Mouse (Mus musculus): ENCODE measurements around the gene Rrp7a. TPM values are rescaled to one million over a fixed set of nuclear protein-coding genes. Genes with fewer than 3 reads are reported as not detected.
A peak's percentile ranks its signal among the peaks of the same experiment; 100 is the strongest.

Gene Rrp7a
- total RNA-seq, 1 experiment = 114 TPM

GRCm38 (mm10) chr15:83154309-83154708 lies 31.7 kb upstream of the Rrp7a start:
- DNase-seq (ENCODE audit: low read depth, low spot score) = no peak
- H3K9ac ChIP-seq (ENCODE audit: insufficient read depth, low read depth, low read length, poor library complexity, severe bottlenecking) = no peak overlapping the region
- peaks cover 31% of the 10 kb centered on the region; the same call in 1 of the 2 replicates for H3K36me3 ChIP-seq (ENCODE audit: control insufficient read depth, insufficient read depth, low read length, poor library complexity, severe bottlenecking)
- TF ChIP-seq ZC3H11A (IDR thresholded peaks at IDR 0.05; ENCODE audit: borderline replicate concordance, low read depth, low read length) = no peak
- in situ Hi-C loops (cut with MboI; ENCODE audit: low sequenced_read_pairs in 2 of 2, unreplicated experiment in 2 of 2) = no loop called here
- H3K27ac ChIP-seq (ENCODE audit: insufficient read depth, low read depth, low read length, poor library complexity, severe bottlenecking) = no peak overlapping the region
- H3K9me3 ChIP-seq (ENCODE audit: control insufficient read depth, insufficient read depth, low read depth, low read length) = no peaks in the 10 kb centered on the region
- no peak overlapping the region for H3K4me3 ChIP-seq (ENCODE audit: insufficient read depth in 1 of 2, low read depth in 1 of 2, low read length in 2 of 2, poor library complexity in 1 of 2, severe bottlenecking in 1 of 2)
- H3K4me1 ChIP-seq (ENCODE audit: control insufficient read depth in 2 of 2, insufficient read depth in 2 of 2, low read length in 2 of 2, poor library complexity in 1 of 2) = peaks cover 2 to 11% of the 10 kb centered on the region in 2 experiments; a peak in 3 of 4 replicates

- H3K9ac ChIP-seq (ENCODE audit: insufficient read depth, low read depth, low read length, poor library complexity, severe bottlenecking) = no peak overlapping the region
- no peak overlapping the region for H3K27ac ChIP-seq (ENCODE audit: insufficient read depth, low read depth, low read length, poor library complexity, severe bottlenecking)
These were observed 28.1 kb upstream of the Rrp7a start for GRCm38 (mm10) chr15:83150694-83151093.

GRCm38 (mm10) chr15:83150073-83150442 lies 27.5 kb upstream of the Rrp7a start:
- peaks cover 20% of the 10 kb centered on the region for H3K36me3 ChIP-seq (ENCODE audit: control insufficient read depth, insufficient read depth, low read length, poor library complexity, severe bottlenecking)
- peak overlapping the region; percentile 29; the same call in 1 of the 2 replicates for H3K27ac ChIP-seq (ENCODE audit: insufficient read depth, low read depth, low read length, poor library complexity, severe bottlenecking)
- H3K4me1 ChIP-seq (ENCODE audit: control insufficient read depth in 2 of 2, insufficient read depth in 2 of 2, low read length in 2 of 2, poor library complexity in 1 of 2) = peaks cover 2 to 3% of the 10 kb centered on the region in 2 experiments; a peak in 3 of 4 replicates
- peak overlapping the region; percentile 3; the same call in 1 of the 2 replicates for H3K9ac ChIP-seq (ENCODE audit: insufficient read depth, low read depth, low read length, poor library complexity, severe bottlenecking)
- in situ Hi-C loops (cut with MboI; ENCODE audit: low sequenced_read_pairs in 2 of 2, unreplicated experiment in 2 of 2) = no loop called here
- no peak for DNase-seq (ENCODE audit: low read depth, low spot score)
- H3K9me3 ChIP-seq (ENCODE audit: control insufficient read depth, insufficient read depth, low read depth, low read length) = no peaks in the 10 kb centered on the region
- no peak for TF ChIP-seq CHD2 (IDR thresholded peaks at IDR 0.05; ENCODE audit: low read depth, low read length)
- H3K4me3 ChIP-seq (ENCODE audit: insufficient read depth in 1 of 2, low read depth in 1 of 2, low read length in 2 of 2, poor library complexity in 1 of 2, severe bottlenecking in 1 of 2) = no peak overlapping the region

More at GRCm38 (mm10) chr15:83150694-83151093, 28.1 kb upstream of the Rrp7a start:
- in situ Hi-C loops (cut with MboI; ENCODE audit: low sequenced_read_pairs in 2 of 2, unreplicated experiment in 2 of 2) = no loop called here
- H3K36me3 ChIP-seq (ENCODE audit: control insufficient read depth, insufficient read depth, low read length, poor library complexity, severe bottlenecking) = peaks cover 18% of the 10 kb centered on the region
- H3K4me3 ChIP-seq (ENCODE audit: insufficient read depth in 1 of 2, low read depth in 1 of 2, low read length in 2 of 2, poor library complexity in 1 of 2, severe bottlenecking in 1 of 2) = no peak overlapping the region
- no peak for TF ChIP-seq MAFK (IDR thresholded peaks at IDR 0.05; ENCODE audit: insufficient read depth, low read depth, low read length)
- peaks cover under 1 to 2% of the 10 kb centered on the region in 2 experiments; a peak in 3 of 4 replicates for H3K4me1 ChIP-seq (ENCODE audit: control insufficient read depth in 2 of 2, insufficient read depth in 2 of 2, low read length in 2 of 2, poor library complexity in 1 of 2)
- no peaks in the 10 kb centered on the region for H3K9me3 ChIP-seq (ENCODE audit: control insufficient read depth, insufficient read depth, low read depth, low read length)
- no peak for DNase-seq (ENCODE audit: low read depth, low spot score)

GRCm38 (mm10) chr15:83149196-83150072 lies 26.8 kb upstream of the Rrp7a start, which contains the start of gene Poldip3:
Gene Poldip3 (minus strand): TSS chr15:83149384.
- Histone ChIP-seq H3K9me3 (ENCODE audit: control insufficient read depth, insufficient read depth, low read depth, low read length) (no peaks in the 10 kb centered on the region), H3K36me3 (ENCODE audit: control insufficient read depth, insufficient read depth, low read length, poor library complexity, severe bottlenecking) (peaks cover 22% of the 10 kb centered on the region), H3K9ac (ENCODE audit: insufficient read depth, low read depth, low read length, poor library complexity, severe bottlenecking) (peak within 1 kb of the TSS; percentile 97), H3K4me1 (ENCODE audit: control insufficient read depth in 2 of 2, insufficient read depth in 2 of 2, low read length in 2 of 2, poor library complexity in 1 of 2) (peaks cover 2 to 5% of the 10 kb centered on the region in 2 experiments; a peak in 3 of 4 replicates), H3K4me3 (ENCODE audit: insufficient read depth in 1 of 2, low read depth in 1 of 2, low read length in 2 of 2, poor library complexity in 1 of 2, severe bottlenecking in 1 of 2) (peak within 1 kb of the TSS; percentile 92 to 97), H3K27ac (ENCODE audit: insufficient read depth, low read depth, low read length, poor library complexity, severe bottlenecking) (peak within 1 kb of the TSS; percentile 81)
- in situ Hi-C loops (cut with MboI; ENCODE audit: low sequenced_read_pairs in 2 of 2, unreplicated experiment in 2 of 2) = no loop called here
- peak; percentile 97 for DNase-seq (ENCODE audit: low read depth, low spot score)
- TF ChIP-seq HCFC1 (IDR thresholded peaks at IDR 0.05; ENCODE audit: borderline replicate concordance, insufficient read depth, low read length) = peak; percentile 62; the same call in 1 of the 2 replicates
- no peak for TF ChIP-seq ZNF384 (IDR thresholded peaks at IDR 0.05; ENCODE audit: low read depth, low read length)
- peak; percentile 94 for TF ChIP-seq CHD2 (IDR thresholded peaks at IDR 0.05; ENCODE audit: low read depth, low read length)

GRCm38 (mm10) chr15:83148801-83149195 lies 26.2 kb upstream of the Rrp7a start:
- Histone ChIP-seq H3K36me3 (ENCODE audit: control insufficient read depth, insufficient read depth, low read length, poor library complexity, severe bottlenecking) (peaks cover 21% of the 10 kb centered on the region), H3K9ac (ENCODE audit: insufficient read depth, low read depth, low read length, poor library complexity, severe bottlenecking) (peak overlapping the region; percentile 97), H3K27ac (ENCODE audit: insufficient read depth, low read depth, low read length, poor library complexity, severe bottlenecking) (peak overlapping the region; percentile 81), H3K4me3 (ENCODE audit: insufficient read depth in 1 of 2, low read depth in 1 of 2, low read length in 2 of 2, poor library complexity in 1 of 2, severe bottlenecking in 1 of 2) (peak overlapping the region; percentile 92 to 97), H3K4me1 (ENCODE audit: control insufficient read depth in 2 of 2, insufficient read depth in 2 of 2, low read length in 2 of 2, poor library complexity in 1 of 2) (peaks cover 2 to 5% of the 10 kb centered on the region in 2 experiments; a peak in 3 of 4 replicates), H3K9me3 (ENCODE audit: control insufficient read depth, insufficient read depth, low read depth, low read length) (no peaks in the 10 kb centered on the region)
- TF ChIP-seq CHD2 (IDR thresholded peaks at IDR 0.05; ENCODE audit: low read depth, low read length) (no peak), ZNF384 (IDR thresholded peaks at IDR 0.05; ENCODE audit: low read depth, low read length) (no peak), ZC3H11A (IDR thresholded peaks at IDR 0.05; ENCODE audit: borderline replicate concordance, low read depth, low read length) (no peak), HCFC1 (IDR thresholded peaks at IDR 0.05; ENCODE audit: borderline replicate concordance, insufficient read depth, low read length) (no peak), MAFK (IDR thresholded peaks at IDR 0.05; ENCODE audit: insufficient read depth, low read depth, low read length) (no peak)
- no peak for DNase-seq (ENCODE audit: low read depth, low spot score)
- in situ Hi-C loops (cut with MboI; ENCODE audit: low sequenced_read_pairs in 2 of 2, unreplicated experiment in 2 of 2) = no loop called here

All from ES-E14 (cell line).